ENCODE assay signal across 8 mouse cellular contexts in the genomic region with DNA sequence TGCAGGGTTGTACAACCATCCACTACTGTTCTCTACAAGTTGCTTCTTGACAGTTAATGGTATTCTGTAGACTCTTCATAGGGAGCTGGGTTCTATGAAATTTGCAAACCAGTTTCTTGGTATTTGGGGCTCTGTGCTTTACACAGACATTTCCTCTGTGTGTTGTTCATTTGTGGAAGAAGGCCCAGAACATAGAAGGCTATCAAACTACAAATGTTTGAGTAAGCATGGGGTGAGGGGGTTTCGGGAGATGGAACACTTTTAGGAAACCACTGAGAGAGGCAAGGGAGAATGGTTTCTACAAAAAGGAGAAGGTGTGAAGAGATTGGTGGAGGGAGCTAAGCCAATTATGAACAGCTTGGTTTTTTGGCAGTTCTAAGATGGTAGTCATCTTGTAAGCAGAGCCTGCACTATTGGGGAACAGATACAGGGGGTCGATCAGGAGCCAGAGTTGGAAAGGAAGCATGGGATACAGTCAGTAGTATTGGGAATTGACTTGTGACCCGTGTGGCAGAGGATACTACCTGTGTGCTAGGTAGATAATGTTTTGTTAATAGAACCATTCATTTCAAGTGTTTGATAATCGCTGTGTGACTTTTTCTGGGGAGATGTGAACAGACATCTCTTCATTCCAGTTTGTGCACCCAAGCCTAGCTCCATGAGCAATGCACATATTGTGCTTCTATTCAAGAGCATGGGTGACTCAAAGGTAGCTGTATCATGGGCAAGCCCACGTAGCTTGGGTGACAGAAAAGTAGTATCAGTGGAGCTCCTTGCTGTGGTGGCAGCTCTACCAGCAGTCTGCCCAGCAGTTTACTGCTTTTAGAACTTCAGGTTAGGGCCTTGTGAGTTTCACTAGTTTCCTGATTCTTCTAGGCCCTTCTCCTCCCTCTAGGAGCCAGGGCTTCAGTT. TPM values are rescaled to one million over a fixed set of nuclear protein-coding genes. Genes with fewer than 3 reads are reported as not detected.
A peak's percentile ranks its signal among the peaks of the same experiment; 100 is the strongest.
DNase-seq lines count a peak whose midpoint lies in the region; ATAC-seq and TF ChIP-seq lines count a peak whose summit lies in the region.

No protein-coding gene starts in this region.

- no peak for TF ChIP-seq POLR2A in bone marrow, adult 2 months (IDR thresholded peaks at IDR 0.05; ENCODE audit: borderline replicate concordance, control insufficient read depth, low read depth, low read length)

- WGBS in bone marrow, adult 2 months = 48% methylated on average over 5 of the region's 5 CpGs
- 58% methylated on average over 5 of the region's 5 CpGs for WGBS in forebrain, embryonic 15.5 days
- WGBS in liver, embryonic 16.5 days (ENCODE audit: insufficient replicate concordance) = 28% methylated on average over 5 of the region's 5 CpGs

- H3K4me1 ChIP-seq in bone marrow, adult 2 months (ENCODE audit: control insufficient read depth, insufficient read depth, low read length) = no peaks in the 10 kb centered on the region; the same call in 1 of the 2 replicates
- H3K4me1 ChIP-seq in forebrain, embryonic 15.5 days = peaks cover 26% of the 10 kb centered on the region
- peaks cover 7% of the 10 kb centered on the region for H3K4me1 ChIP-seq in liver, embryonic 16.5 days (ENCODE audit: control insufficient read depth, low read depth, low read length)

- peak overlapping the region; percentile 92 for H3K4me2 ChIP-seq in forebrain, embryonic 15.5 days (replicated peaks)
- peak overlapping the region; percentile 87 for H3K4me2 ChIP-seq in liver, embryonic 16.5 days (ENCODE audit: low read depth, low read length)

- ATAC-seq in forebrain, embryonic 15.5 days (replicated peaks) = no peak
- ATAC-seq in liver, embryonic 16.5 days (ENCODE audit: low read depth) = no peak

- TF ChIP-seq CTCF in layer of hippocampus, adult 2 months (conservative IDR thresholded peaks at IDR 0.05) = no peak
- no peak for TF ChIP-seq CTCF in bone marrow, adult 2 months (IDR thresholded peaks at IDR 0.05; ENCODE audit: control insufficient read depth, insufficient read depth, low read length)

- H3K4me3 ChIP-seq in layer of hippocampus, adult 2 months = peak overlapping the region; percentile 93
- peak overlapping the region; percentile 49 for H3K4me3 ChIP-seq in bone marrow, adult 2 months (replicated peaks; ENCODE audit: control insufficient read depth, low read depth, low read length)
- peak overlapping the region; percentile 99 for H3K4me3 ChIP-seq in forebrain, embryonic 15.5 days
- peak overlapping the region; percentile 69 for H3K4me3 ChIP-seq in liver, embryonic 16.5 days (ENCODE audit: low read depth, low read length)

- H3K27me3 ChIP-seq in forebrain, embryonic 15.5 days = no peaks in the 10 kb centered on the region
- H3K27me3 ChIP-seq in liver, embryonic 16.5 days (ENCODE audit: control insufficient read depth, insufficient read depth, low read depth, low read length) = no peaks in the 10 kb centered on the region

- no peaks in the 10 kb centered on the region for H3K9me3 ChIP-seq in forebrain, embryonic 15.5 days
- H3K9me3 ChIP-seq in liver, embryonic 16.5 days (replicated peaks; ENCODE audit: control insufficient read depth, low read length) = no peaks in the 10 kb centered on the region

- DNase-seq in layer of hippocampus, adult 2 months (ENCODE audit: low spot score in 2 of 2) = no peak
- DNase-seq in layer of hippocampus, postnatal 10 days (ENCODE audit: low spot score in 2 of 2) = no peak
- DNase-seq in urinary bladder, adult 2 months (ENCODE audit: low spot score) = no peak
- no peak for DNase-seq in urinary bladder, postnatal 36 days (ENCODE audit: low spot score in 2 of 2)
- no peak for DNase-seq in cerebellum, postnatal 36 days

- peak overlapping the region; percentile 88 for H3K27ac ChIP-seq in layer of hippocampus, adult 2 months
- no peak overlapping the region for H3K27ac ChIP-seq in bone marrow, adult 2 months (ENCODE audit: control insufficient read depth, insufficient read depth, low read depth, low read length, poor library complexity)
- no peak overlapping the region for H3K27ac ChIP-seq in forebrain, embryonic 15.5 days (replicated peaks)
- no peak overlapping the region for H3K27ac ChIP-seq in liver, embryonic 16.5 days (ENCODE audit: low read length)

- H3K36me3 ChIP-seq in forebrain, embryonic 15.5 days = 0 out of 2 replicates have a peak, but pooled peaks cover under 1% of the 10 kb centered on the region
- no peaks in the 10 kb centered on the region for H3K36me3 ChIP-seq in liver, embryonic 16.5 days (ENCODE audit: control insufficient read depth, insufficient read depth)

- no peak overlapping the region for H3K9ac ChIP-seq in forebrain, embryonic 15.5 days (replicated peaks)
- H3K9ac ChIP-seq in liver, embryonic 16.5 days (ENCODE audit: low read depth, low read length) = peak overlapping the region; percentile 68; the same call in 1 of the 2 replicates

RNA-seq across cellular contexts. Expression of a gene that starts 1.8 kb away (rescaled TPM):
- 10 to 100 TPM; 13.8 to 13.9 TPM for total RNA-seq in layer of hippocampus, adult 2 months (2021)
- total RNA-seq in layer of hippocampus, postnatal 10 days (2021) = 10 to 100 TPM; 14.7 to 15.7 TPM
- 2.3 and 6.7 TPM in 2 replicates for polyA plus RNA-seq in bone marrow, adult 2 months (2011; ENCODE audit: insufficient read depth, insufficient read length, low replicate concordance, missing spikeins)
- 2.4 and 2.6 TPM in 2 replicates for polyA plus RNA-seq in forebrain, embryonic 15.5 days (2015; fragmentation: Nextera tagmentation; extraction: Ambion mirVana)
- polyA plus RNA-seq in liver, embryonic 16.5 days (2015; fragmentation: Nextera tagmentation; extraction: Ambion mirVana) = 0.57 and 0.63 TPM in 2 replicates
- 5.9 and 7.7 TPM in 2 replicates for polyA plus RNA-seq in urinary bladder, adult 2 months (2012; rRNA removed)

Comparison
In these comparisons a context has a peak if more than half of its experiments do, and no peak if none do; other contexts are left out.
1. H3K4me3 ChIP-seq: peak in every context shown above with its lines; median percentile 99 in forebrain, embryonic 15.5 days; 93 in layer of hippocampus, adult 2 months; 69 in liver, embryonic 16.5 days; 49 in bone marrow, adult 2 months.